Mouse (Mus musculus) midbrain, postnatal 0 days (tissue): Measurements from ENCODE around the gene Xdh. TPM values are rescaled to one million over a fixed set of nuclear protein-coding genes. Genes with fewer than 3 reads are reported as not detected.

Source experiments
- ATAC-seq: fragments of 200-750 bp; cut with Nextera tagmentation; 2 replicates; pipeline ENCODE4 v1.8.0; 2017; ENCODE audit warnings: moderate number of reproducible peaks, mild to moderate bottlenecking, moderate TSS enrichment, moderate library complexity; ENCODE audit not compliant: low FRiP score
- DNase-seq: peaks from one replicate; pipeline ENCODE4 v3.0.0-alpha.2; 2015; ENCODE audit warnings: low spot score
- H3K27ac ChIP-seq: fragments of 300-500 bp; sonication (generic); 2 replicates; pipeline ENCODE4 v1.5.1; 2014; ENCODE audit warnings: low read depth, mild to moderate bottlenecking, low read length, mixed read lengths
- H3K27me3 ChIP-seq: fragments of 300-500 bp; sonication (generic); 2 replicates; pipeline ENCODE4 v1.6.1; 2014; ENCODE audit warnings: low read length, control low read depth, mixed read lengths; ENCODE audit not compliant: insufficient read depth
- H3K36me3 ChIP-seq: fragments of 300-500 bp; sonication (generic); 2 replicates; pipeline ENCODE4 v1.6.1; 2014; ENCODE audit warnings: low read length, control low read depth, mixed read lengths; ENCODE audit not compliant: insufficient read depth
- H3K4me1 ChIP-seq: fragments of 300-500 bp; sonication (generic); 2 replicates; pipeline ENCODE4 v1.6.1; 2014; ENCODE audit warnings: mild to moderate bottlenecking, control low read depth, antibody characterized with exemption, low read length, mixed read lengths; ENCODE audit not compliant: insufficient read depth
- H3K4me2 ChIP-seq: fragments of 300-500 bp; sonication (generic); 2 replicates; pipeline ENCODE4 v1.6.1; 2014; ENCODE audit warnings: low read depth, mild to moderate bottlenecking, low read length, mixed read lengths; ENCODE audit not compliant: poor library complexity, severe bottlenecking
- H3K4me3 ChIP-seq: fragments of 300-500 bp; sonication (generic); 2 replicates; pipeline ENCODE4 v1.5.1; 2014; ENCODE audit warnings: low read depth, mild to moderate bottlenecking, low read length, moderate library complexity
- H3K9ac ChIP-seq: fragments of 300-500 bp; sonication (generic); replicated peaks from 2 replicates; pipeline ENCODE4 v1.6.1; 2014; ENCODE audit warnings: mild to moderate bottlenecking, low read length, moderate library complexity, mixed read lengths; ENCODE audit not compliant: poor library complexity, severe bottlenecking
- H3K9me3 ChIP-seq: fragments of 300-500 bp; sonication (generic); 2 replicates; pipeline ENCODE4 v1.6.1; 2016; ENCODE audit warnings: low read length, control low read depth
- CTCF ChIP-seq: IDR thresholded peaks from 2 replicates; pipeline ENCODE4 v1.5.1; 2016; ENCODE audit warnings: antibody characterized with exemption, mild to moderate bottlenecking
- WGBS: fragments of 180-500 bp; shearing (Covaris S2); extraction: QIAGEN DNeasy Blood & Tissue Kit; methylation state at CpG from one replicate; pipeline ENCODE4 v1.1.7; 2014; 5-methylcytosine and 5-hydroxymethylcytosine counted together
- polyA plus RNA-seq: library from polyadenylated mRNA; unstranded; fragments of >200 nt; fragmentation: Nextera tagmentation; extraction: Ambion mirVana; gene quantifications from 2 replicates; pipeline ENCODE4 v1.2.1, GENCODE M21; 2015
- total RNA-seq: library from RNA; depleted of rRNA; stranded (reverse); fragments of >200 nt; gene quantifications from 2 replicates; pipeline ENCODE4 v1.2.3, GENCODE M21; 2014

The Xdh gene
- total and polyA plus RNA-seq, 2 experiments from 2014 or later, result 0.55 to 0.59 TPM

- Histone ChIP-seq H3K4me2 (no peak overlapping the region), H3K4me3 (no peak overlapping the region), H3K9ac (no peak overlapping the region), H3K36me3 (no peaks in the 10 kb centered on the region), H3K27ac (no peak overlapping the region), H3K9me3 (no peaks in the 10 kb centered on the region), H3K27me3 (no peaks in the 10 kb centered on the region), H3K4me1 (no peaks in the 10 kb centered on the region)
- 79% methylated on average over 7 of the region's 7 CpGs for WGBS
- ATAC-seq, result no peak
- no peak for DNase-seq
- TF ChIP-seq CTCF, result no peak
Observed at GRCm38 (mm10) chr17:73937073-73937472, 12.9 kb downstream of the Xdh start.

GRCm38 (mm10) chr17:73935163-73935562 is 14.8 kb downstream of the Xdh start:
- H3K4me2 ChIP-seq, result no peak overlapping the region
- H3K4me3 ChIP-seq, result no peak overlapping the region
- no peaks in the 10 kb centered on the region for H3K27me3 ChIP-seq
- no peak overlapping the region for H3K9ac ChIP-seq
- no peaks in the 10 kb centered on the region for H3K36me3 ChIP-seq
- no peak overlapping the region for H3K27ac ChIP-seq
- H3K9me3 ChIP-seq, result no peaks in the 10 kb centered on the region
- TF ChIP-seq CTCF, result no peak
- DNase-seq (no peak), ATAC-seq (no peak)
- H3K4me1 ChIP-seq, result no peaks in the 10 kb centered on the region
- WGBS, result 82% methylated on average over 4 of the region's 4 CpGs

GRCm38 (mm10) chr17:73934281-73934680 is 15.7 kb downstream of the Xdh start:
- no peak overlapping the region for H3K27ac ChIP-seq
- H3K36me3 ChIP-seq, result no peaks in the 10 kb centered on the region
- no peak for TF ChIP-seq CTCF
- H3K9ac ChIP-seq, result no peak overlapping the region
- WGBS, result 74% methylated on average over 4 of the region's 4 CpGs
- no peak overlapping the region for H3K4me2 ChIP-seq
- no peaks in the 10 kb centered on the region for H3K27me3 ChIP-seq
- H3K4me3 ChIP-seq, result no peak overlapping the region
- no peaks in the 10 kb centered on the region for H3K4me1 ChIP-seq
- DNase-seq (no peak), ATAC-seq (no peak)
- no peaks in the 10 kb centered on the region for H3K9me3 ChIP-seq

- no peak overlapping the region for H3K27ac ChIP-seq
- no peaks in the 10 kb centered on the region for H3K36me3 ChIP-seq
- ATAC-seq (no peak), DNase-seq (no peak)
- H3K27me3 ChIP-seq, result no peaks in the 10 kb centered on the region
- no peaks in the 10 kb centered on the region for H3K9me3 ChIP-seq
- WGBS, result 80% methylated on average over 4 of the region's 4 CpGs
- H3K9ac ChIP-seq, result no peak overlapping the region
- no peaks in the 10 kb centered on the region for H3K4me1 ChIP-seq
- no peak for TF ChIP-seq CTCF
- H3K4me3 ChIP-seq, result no peak overlapping the region
- no peak overlapping the region for H3K4me2 ChIP-seq
Observed at GRCm38 (mm10) chr17:73933616-73934015, 16.4 kb downstream of the Xdh start.

GRCm38 (mm10) chr17:73932497-73933059 is 17.4 kb downstream of the Xdh start:
- no peak overlapping the region for H3K9ac ChIP-seq
- no peaks in the 10 kb centered on the region for H3K36me3 ChIP-seq
- H3K4me2 ChIP-seq, result no peak overlapping the region
- DNase-seq (no peak), ATAC-seq (no peak)
- no peak overlapping the region for H3K4me3 ChIP-seq
- TF ChIP-seq CTCF, result no peak
- no peaks in the 10 kb centered on the region for H3K4me1 ChIP-seq
- no peaks in the 10 kb centered on the region for H3K9me3 ChIP-seq
- WGBS, result 88% methylated on average over 4 of the region's 4 CpGs
- no peak overlapping the region for H3K27ac ChIP-seq
- H3K27me3 ChIP-seq, result no peaks in the 10 kb centered on the region

DNA sequence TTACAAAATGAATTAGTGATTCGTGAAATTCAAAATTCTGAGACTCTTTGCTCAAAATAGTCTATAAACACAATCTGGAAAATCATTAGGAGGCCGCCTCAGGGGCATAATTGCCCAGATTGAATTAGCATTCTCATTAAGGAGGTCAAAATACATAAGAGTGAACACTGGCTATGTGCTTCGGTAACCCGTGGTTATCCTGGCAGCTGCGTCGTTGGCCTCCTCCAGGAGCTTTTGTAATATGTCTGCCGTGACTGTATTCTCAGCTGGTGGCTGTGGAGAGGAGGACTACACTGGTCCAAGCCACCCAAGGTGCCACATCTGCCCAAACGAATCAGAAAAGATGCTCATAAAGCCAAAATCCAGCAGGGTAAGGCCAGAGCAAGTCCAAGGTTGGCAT is 30.5 kb downstream of the Xdh start:
- H3K4me2 ChIP-seq, result no peak overlapping the region
- no peak overlapping the region for H3K27ac ChIP-seq
- H3K27me3 ChIP-seq, result no peaks in the 10 kb centered on the region
- no peaks in the 10 kb centered on the region for H3K4me1 ChIP-seq
- 69% methylated on average over 8 of the region's 8 CpGs for WGBS
- no peak; the same call in 1 of the 2 replicates for ATAC-seq
- H3K9me3 ChIP-seq, result no peaks in the 10 kb centered on the region
- DNase-seq, result peak; percentile 71
- no peaks in the 10 kb centered on the region for H3K36me3 ChIP-seq
- no peak overlapping the region for H3K9ac ChIP-seq
- H3K4me3 ChIP-seq, result no peak overlapping the region
- TF ChIP-seq CTCF, result no peak
